Mouse (Mus musculus): ENCODE measurements around the gene Prmt3.

- TF ChIP-seq GATA1 (IDR thresholded peaks at IDR 0.05; ENCODE audit: borderline replicate concordance, low read length) = no peak
- no peak for TF ChIP-seq FLI1 (IDR thresholded peaks at IDR 0.05; ENCODE audit: low read length)
Measured at GRCm38 (mm10) chr7:49902003-49902552, 123.9 kb downstream of the Prmt3 start.
